Mouse (Mus musculus) cortical plate, adult 2 months (tissue): Measurements from ENCODE around the gene Arl5c. TPM values are rescaled to one million over a fixed set of nuclear protein-coding genes. Genes with fewer than 3 reads are reported as not detected.
"Not testable (repeated sequence)": the region's sequence is repeated elsewhere in the genome, so short reads cannot be mapped to it uniquely, and the experiment has no call there.

Experiments
- H3K27ac ChIP-seq: fragments of 200-500 bp; 2 replicates; pipeline ENCODE4 v1.5.1; 2012; ENCODE audit warnings: low read length, control low read depth, inconsistent platforms; ENCODE audit not compliant: insufficient read depth
- H3K4me1 ChIP-seq: fragments of 200-500 bp; 2 replicates; pipeline ENCODE4 v1.6.1; 2011; ENCODE audit warnings: low read length; ENCODE audit not compliant: control insufficient read depth, insufficient read depth
- H3K4me3 ChIP-seq: fragments of 200-500 bp; 2 replicates; pipeline ENCODE4 v1.5.1; 2011; ENCODE audit warnings: mild to moderate bottlenecking, low read length, control low read depth; ENCODE audit not compliant: insufficient read depth
- CTCF ChIP-seq: fragments of 200-500 bp; IDR thresholded peaks from 2 replicates; pipeline ENCODE4 v1.5.1; 2011; ENCODE audit warnings: mild to moderate bottlenecking, control low read depth, low read length; ENCODE audit not compliant: insufficient read depth; ENCODE audit errors: extremely low read depth
- POLR2A ChIP-seq: fragments of 200-500 bp; IDR thresholded peaks from 2 replicates; pipeline ENCODE4 v1.6.1; 2011; ENCODE audit warnings: mild to moderate bottlenecking, low read length, control low read depth; ENCODE audit not compliant: insufficient read depth; ENCODE audit errors: extremely low read depth
- polyA plus RNA-seq: library from polyadenylated mRNA; depleted of rRNA; stranded (reverse); fragments of >200 nt; gene quantifications from 2 replicates; pipeline ENCODE4 v1.2.3, GENCODE M21; 2012

The Arl5c gene
- polyA plus RNA-seq, 1 experiment, result 2.6 TPM

DNA sequence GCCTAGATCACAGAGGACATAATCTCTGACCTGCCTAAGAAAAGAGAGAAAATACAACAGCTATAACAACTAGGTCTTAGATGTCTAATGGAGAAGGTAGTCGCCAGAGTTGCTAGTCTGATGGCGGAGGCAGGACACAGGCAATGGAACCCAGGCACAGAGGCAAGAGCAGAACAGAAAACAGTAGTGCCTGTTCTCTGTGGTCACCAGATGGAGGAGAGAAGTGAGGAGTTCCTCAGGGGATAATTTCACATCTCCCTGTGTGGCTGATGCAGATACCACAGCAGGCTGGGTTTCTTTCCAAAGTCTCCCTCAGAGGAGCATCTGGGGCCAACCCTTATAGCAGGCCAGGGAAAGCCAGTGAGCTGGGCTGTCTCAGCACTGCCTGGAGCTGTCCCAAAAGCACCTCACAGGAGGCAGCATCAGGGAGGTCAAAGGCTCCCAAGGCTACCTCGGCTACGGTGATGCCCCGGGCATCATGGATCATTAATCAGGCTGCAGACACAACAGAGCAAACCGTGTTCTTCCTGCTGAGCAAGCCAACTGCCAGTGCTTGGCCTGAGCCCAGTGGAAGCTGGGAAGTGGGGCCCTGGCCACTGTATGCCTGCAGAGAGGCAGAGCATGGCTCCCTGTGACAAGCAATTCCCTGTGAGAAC is 38.9 kb downstream of the Arl5c start:
- H3K4me1 ChIP-seq, result 0 out of 2 replicates have a peak, but pooled peaks cover 1% of the 10 kb centered on the region
- H3K4me3 ChIP-seq, result no peak overlapping the region
- TF ChIP-seq POLR2A, result no peak
- no peak for TF ChIP-seq CTCF
- H3K27ac ChIP-seq, result no peak overlapping the region

GRCm38 (mm10) chr11:97955915-97956314 is 40.1 kb downstream of the Arl5c start:
- H3K4me3 ChIP-seq, result no peak overlapping the region
- H3K4me1 ChIP-seq, result 0 out of 2 replicates have a peak, but pooled peaks cover 1% of the 10 kb centered on the region
- no peak overlapping the region for H3K27ac ChIP-seq
- no peak for TF ChIP-seq CTCF
- no peak for TF ChIP-seq POLR2A

- 0 out of 2 replicates have a peak, but pooled peaks cover 1% of the 10 kb centered on the region for H3K4me1 ChIP-seq
- TF ChIP-seq POLR2A (no peak), CTCF (no peak)
- H3K4me3 ChIP-seq, result no peak overlapping the region
- H3K27ac ChIP-seq, result no peak overlapping the region
Measured at GRCm38 (mm10) chr11:97955146-97955902, 40.7 kb downstream of the Arl5c start.

DNA sequence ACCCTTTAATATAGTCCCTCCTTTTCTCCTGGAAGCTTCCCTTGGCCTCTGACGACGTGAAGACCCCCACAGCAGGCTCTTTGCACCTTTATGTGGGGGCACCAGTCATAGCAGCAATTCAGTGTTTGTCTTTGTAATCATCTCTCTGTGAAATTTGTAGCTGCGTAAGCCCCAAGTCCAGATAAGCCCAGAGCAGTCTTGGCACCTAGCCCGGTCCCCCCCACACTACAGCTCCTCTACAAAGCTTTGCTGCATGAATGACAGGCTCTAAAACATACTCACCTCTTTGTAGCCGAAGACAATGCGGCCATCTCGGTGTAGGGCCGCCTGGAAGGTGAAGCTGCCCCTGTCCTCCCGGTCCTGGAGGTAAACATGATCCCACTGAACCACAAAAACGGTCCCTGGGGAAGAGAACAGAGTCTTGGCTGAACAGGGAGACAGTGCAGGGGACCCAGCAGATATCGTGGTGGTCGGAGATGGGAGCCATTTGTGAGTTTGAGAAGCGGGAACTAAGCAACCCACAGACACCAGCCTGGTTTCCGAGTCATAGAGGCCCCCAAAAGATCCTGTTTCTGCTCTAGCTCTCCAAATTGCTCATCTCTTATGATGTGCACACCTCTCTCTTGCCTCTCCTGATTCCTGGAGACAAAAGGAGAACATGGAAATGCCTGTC is 41.4 kb downstream of the Arl5c start:
- TF ChIP-seq POLR2A, result no peak
- no peak for TF ChIP-seq CTCF
- Histone ChIP-seq H3K27ac (no peak overlapping the region), H3K4me1 (peaks cover 2% of the 10 kb centered on the region; the same call in 1 of the 2 replicates), H3K4me3 (no peak overlapping the region)

DNA sequence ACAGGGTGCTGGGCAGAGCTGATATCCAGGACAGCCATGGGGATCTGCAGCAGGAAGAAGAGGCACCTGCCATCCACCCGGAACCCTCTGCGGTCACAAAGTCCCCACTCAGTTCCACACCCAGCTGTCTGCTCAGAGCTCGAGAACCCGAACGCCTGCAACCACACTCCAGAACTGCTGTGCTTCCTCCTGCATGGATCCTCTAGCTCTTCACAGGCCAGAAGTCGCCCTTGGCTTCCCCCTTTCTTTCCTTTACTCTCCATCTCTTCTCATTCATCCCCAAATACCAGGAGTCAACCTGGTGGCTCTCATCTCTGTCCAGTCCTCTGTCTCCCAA is 42.1 kb downstream of the Arl5c start:
- TF ChIP-seq CTCF (no peak), POLR2A (no peak)
- H3K4me3 ChIP-seq, result no peak overlapping the region
- H3K4me1 ChIP-seq, result peaks cover 2% of the 10 kb centered on the region; the same call in 1 of the 2 replicates
- H3K27ac ChIP-seq, result no peak overlapping the region

GRCm38 (mm10) chr11:97953179-97953938 is 42.6 kb downstream of the Arl5c start:
- Histone ChIP-seq H3K4me3 (no peak overlapping the region), H3K27ac (no peak overlapping the region), H3K4me1 (peaks cover 2% of the 10 kb centered on the region; the same call in 1 of the 2 replicates)
- TF ChIP-seq CTCF, result no peak
- no peak for TF ChIP-seq POLR2A

DNA sequence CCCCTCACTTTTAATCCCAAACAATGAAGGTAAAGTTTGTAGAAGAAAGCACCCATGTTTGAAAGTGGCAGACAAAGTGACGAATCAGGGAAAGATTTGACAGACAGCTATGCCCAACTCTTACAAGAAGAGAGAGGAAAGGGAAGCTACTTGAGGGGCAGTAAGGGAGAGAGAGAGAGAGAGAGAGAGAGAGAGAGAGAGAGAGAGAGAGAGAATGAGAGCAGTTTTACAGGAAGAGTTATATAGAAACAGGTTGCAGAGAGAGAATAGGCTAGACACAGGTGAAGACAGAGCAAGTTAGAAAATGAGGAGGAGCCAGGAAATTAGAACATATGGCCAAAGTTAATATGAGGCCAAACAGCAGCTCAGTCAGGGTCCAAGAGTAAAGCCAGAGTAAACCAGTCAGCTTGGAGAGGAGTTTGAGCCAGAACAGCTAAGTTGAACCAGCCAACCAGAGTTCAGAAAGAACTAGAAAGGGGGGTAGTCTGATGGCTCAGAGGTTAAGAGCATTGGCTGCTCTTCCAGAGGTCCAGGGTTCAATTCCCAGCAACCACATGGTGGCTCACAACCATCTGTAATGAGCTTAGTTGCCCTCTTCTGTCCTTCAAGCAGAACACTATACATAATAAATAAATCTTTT is 43.5 kb downstream of the Arl5c start:
- TF ChIP-seq CTCF (no peak), POLR2A (no peak)
- H3K4me1 ChIP-seq, result peaks cover 2% of the 10 kb centered on the region; the same call in 1 of the 2 replicates
- no peak overlapping the region for H3K27ac ChIP-seq
- no peak overlapping the region for H3K4me3 ChIP-seq

- H3K27ac ChIP-seq, result no peak overlapping the region
- TF ChIP-seq POLR2A (no peak), CTCF (no peak)
- no peak overlapping the region for H3K4me3 ChIP-seq
- H3K4me1 ChIP-seq, result peaks cover 2% of the 10 kb centered on the region; the same call in 1 of the 2 replicates
Measured at GRCm38 (mm10) chr11:97949703-97950475, 46.1 kb downstream of the Arl5c start.

DNA sequence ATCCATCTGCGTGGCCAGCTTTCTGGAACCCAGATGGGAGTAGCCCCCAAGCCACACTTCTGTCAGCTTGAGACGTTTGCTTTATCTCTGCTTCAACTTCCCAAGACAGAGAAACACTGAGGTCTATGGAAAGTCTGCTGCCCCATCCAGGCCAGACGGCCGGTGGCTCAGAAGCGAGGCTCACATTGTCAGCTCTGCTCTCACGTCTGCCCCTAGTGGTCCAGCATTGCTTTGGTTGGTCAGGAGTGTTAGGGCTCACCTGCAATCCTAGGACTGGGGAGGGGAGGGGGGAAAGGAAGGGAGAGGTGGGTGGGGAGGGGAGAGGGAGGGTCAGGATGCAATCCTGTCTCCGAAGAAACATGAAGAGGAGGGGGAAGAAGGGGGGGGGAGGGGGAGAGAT is 48.6 kb downstream of the Arl5c start:
- peak; percentile 62 for TF ChIP-seq CTCF
- no peak for TF ChIP-seq POLR2A
- Histone ChIP-seq H3K27ac (no peak overlapping the region), H3K4me3 (no peak overlapping the region), H3K4me1 (peaks cover 2% of the 10 kb centered on the region; the same call in 1 of the 2 replicates)

DNA sequence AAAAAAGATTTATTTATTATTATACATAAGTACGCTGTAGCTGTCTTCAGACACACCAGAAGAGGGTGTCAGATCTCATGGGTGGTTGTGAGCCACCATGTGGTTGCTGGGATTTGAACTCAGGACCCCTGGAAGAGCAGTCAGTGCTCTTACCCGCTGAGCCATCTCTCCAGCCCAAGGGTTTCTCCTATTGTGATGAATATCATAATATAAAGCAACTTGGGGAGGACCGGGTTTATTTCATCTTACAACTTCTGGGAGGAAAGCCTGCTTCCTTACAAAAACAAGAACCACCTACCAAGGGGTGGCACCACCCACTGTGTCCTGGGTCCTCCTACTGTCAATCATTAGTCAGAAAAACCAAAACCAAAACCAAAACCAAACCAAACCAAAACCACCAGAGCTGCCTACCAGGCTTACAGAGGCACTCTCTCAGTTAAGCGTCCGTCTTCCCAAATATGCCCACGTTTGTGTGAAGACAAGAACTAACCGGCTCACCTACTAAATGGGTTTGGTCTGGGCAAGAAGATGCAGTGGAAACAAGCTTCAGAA is 50.2 kb downstream of the Arl5c start:
- H3K4me1 ChIP-seq, H3K4me3 ChIP-seq, H3K27ac ChIP-seq: not testable (repeated sequence)
